Mouse (Mus musculus): ENCODE data around the gene Tns1. TPM values are rescaled to one million over a fixed set of nuclear protein-coding genes. Genes with fewer than 3 reads are reported as not detected.
A peak's percentile ranks its signal among the peaks of the same experiment; 100 is the strongest.
"Not testable (repeated sequence)": the region's sequence is repeated elsewhere in the genome, so short reads cannot be mapped to it uniquely, and the experiment has no call there.

Gene Tns1
- total RNA-seq (2021) = 100 to 1,000 TPM; 193 to 196 TPM
- long read RNA-seq, experiment 1, partial matches to known transcripts = 4 of 54 reads
- long read RNA-seq, experiment 1, other reads (novel, unspliced or antisense) = 50 of 54 reads
- long read RNA-seq, experiment 2, partial matches to known transcripts = 4 of 57 reads
- long read RNA-seq, experiment 2, other reads (novel, unspliced or antisense) = 53 of 57 reads

DNA sequence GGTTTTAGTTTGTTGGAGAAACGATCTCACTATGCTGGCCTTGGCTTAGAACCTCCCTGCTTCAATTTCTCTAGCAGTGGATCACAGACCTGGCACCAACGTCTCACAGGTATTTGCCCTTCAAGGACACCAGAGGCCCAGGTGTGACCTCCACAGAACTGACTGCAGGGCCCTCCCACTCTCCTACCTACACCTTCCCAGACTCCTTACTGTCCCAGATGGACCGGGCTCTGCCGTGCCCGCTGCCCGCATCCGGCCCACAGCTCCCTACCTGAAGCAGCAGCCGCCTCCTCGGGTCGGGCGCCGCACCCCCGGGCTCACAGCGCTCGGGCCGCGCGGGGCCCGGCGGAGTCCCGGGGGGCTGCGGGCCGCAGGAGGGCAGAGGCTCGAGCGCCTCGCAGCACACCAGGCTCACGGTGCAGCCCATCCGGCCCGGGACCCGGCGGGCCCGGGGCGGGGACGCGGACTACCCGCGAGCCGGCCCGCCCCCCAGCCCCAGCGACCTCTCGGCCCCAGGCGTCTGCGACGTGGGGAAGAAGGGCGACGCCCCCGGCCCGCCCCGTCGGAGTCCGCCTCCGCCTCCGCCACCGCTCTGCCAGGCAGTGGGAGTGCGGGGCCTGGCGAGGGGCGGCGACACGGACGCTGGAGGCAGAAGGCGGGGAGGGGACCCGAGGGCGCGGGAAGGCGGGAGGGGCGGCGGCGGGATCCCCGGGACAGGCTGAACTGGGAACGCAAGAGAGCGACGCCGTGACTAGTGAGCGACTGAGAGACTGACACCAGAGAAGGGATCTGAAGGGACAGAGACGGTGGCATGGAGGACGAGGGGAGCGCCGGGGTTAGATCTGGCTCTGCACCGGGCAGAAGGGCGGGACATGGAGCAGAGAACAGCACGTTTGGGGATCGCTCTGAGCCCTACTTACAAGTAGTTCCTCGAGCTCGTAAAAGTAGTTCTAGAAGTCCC, at the start of gene Tns1:
Gene Tns1, minus strand, starts transcription at position 429 of the 961 bp plus-strand sequence.
- DNase-seq = peak; percentile 44

- no peak for DNase-seq
Observed at GRCm38 (mm10) chr1:74172722-74173121, 48.5 kb upstream of the Tns1 start.

- no peak for DNase-seq
Observed at GRCm38 (mm10) chr1:74169721-74170120, 45.5 kb upstream of the Tns1 start.

DNA sequence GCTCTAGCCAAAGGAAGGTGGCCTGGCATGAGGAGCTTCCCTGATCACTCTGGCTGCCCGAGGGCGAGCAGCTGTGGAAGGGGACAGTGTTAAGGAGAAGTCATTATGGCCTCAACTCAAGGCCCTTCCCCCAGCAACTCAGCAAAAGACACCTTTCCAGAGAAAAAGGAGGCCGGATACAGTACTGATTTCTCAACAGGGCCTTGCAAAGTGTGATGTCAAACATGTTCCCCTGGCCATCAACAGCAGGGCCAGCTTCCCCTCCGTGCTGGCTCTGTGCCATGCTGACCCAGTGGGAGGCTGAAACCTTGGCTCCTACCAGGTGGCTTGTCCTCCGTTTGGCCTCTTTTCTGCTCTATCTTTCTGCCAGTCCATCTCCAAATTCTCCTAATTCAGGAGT, 42.9 kb upstream of the Tns1 start:
- DNase-seq = no peak

GRCm38 (mm10) chr1:74160036-74160435, 35.8 kb upstream of the Tns1 start:
- no peak for DNase-seq

DNA sequence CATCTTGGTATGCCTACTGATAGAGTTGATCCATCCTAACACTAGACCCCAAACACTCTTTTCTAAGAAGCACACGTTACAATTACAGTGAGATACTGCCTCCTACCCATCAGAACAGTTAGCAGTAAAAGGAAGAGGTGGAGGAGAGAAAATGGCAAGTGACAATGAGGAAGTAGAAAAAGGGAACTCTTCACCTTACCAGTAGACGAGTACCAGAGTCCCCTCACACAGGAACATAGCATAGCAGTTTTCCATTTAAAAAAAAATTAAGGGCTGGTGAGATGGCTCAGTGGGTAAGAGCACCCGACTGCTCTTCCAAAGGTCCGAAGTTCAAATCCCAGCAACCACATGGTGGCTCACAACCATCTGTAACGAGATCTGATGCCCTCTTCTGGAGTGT, 35.4 kb upstream of the Tns1 start:
- not testable (repeated sequence) for DNase-seq

DNA sequence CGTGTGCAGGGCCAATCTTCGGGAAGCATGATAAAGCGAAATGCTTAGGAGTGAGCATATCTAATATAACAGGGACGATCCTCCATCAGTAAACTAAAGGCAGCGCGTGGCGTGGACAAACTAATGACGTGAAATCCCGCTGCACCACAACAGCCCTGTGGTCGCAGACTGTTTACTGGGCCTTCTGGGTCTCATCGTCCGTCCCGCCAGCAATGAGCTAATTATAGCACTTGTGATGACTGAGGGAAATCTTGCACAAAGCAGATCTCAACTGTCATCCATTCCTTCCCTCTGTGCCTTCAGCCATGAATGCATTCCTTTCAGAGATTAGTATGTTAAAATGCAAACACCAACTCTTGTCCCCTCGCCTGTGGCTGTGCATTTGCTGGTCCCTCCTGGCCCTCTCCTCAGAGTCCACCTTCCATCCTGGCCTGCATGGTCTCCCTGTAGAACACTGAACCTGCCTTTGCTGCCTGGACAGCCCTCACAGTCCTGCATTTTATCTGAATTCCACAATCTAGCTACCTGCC, 32.2 kb upstream of the Tns1 start:
- no peak for DNase-seq

- DNase-seq = no peak
Observed at GRCm38 (mm10) chr1:74155435-74156012, 31.3 kb upstream of the Tns1 start.

DNA sequence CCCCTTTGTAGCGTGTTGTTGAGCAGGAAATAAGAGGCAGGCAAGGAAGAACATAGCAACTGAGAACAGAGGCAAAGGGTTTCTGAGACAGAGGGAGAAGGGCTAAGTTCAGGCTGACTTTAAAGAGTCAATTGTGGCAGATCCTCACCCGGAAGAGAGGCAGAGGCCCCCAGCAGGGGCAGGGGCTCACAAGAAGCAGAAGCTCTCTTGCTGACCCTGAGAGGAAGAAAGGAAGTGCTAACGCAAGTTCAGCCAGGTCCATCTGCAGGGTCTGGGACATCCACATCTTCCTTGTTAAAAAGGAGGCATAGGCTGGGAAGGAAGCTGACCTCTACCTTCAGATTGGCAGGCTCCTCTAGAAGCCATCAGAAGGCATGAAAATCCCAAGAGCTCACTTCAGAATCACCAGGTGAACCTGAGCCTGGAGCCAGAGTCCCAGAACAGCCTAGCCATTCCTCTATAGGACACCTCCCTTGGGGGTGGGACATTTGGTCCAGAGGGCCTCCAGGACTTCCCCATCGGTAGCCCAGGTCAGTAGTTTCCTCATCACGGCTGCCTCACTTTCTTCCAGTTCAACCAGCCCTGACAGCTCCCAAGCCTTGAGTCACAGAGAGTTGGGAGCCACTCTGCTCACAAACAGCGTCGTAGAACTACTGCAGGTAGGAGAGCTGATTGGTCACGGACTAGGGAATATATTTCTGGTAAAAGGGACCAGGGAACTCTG, 29.4 kb upstream of the Tns1 start, which contains the start of gene Cxcr2:
Gene Cxcr2, plus strand, starts transcription at position 529 of the 724 bp plus-strand sequence.
- no peak for DNase-seq

- no peak for DNase-seq
Observed at GRCm38 (mm10) chr1:74151091-74151490, 26.8 kb upstream of the Tns1 start.

DNA sequence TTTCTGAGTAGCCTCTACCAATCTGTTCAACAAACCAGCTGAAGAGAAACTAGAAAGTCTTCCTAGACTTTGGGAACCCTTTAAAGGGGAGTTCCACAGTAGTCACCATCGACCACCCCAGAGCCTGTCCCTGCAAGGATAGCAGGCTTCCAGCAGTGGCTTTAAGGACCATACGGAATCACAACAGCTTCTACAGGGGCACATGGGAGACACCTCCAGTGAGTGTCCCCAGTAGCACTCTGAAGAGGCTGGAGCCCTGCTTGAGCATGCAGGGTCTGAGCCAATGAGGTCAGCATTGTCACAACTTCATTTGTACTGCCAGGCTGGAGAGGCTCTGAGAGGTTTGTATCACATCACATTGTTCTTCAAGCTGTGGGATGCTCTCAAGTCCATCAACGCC, 25.9 kb upstream of the Tns1 start:
- DNase-seq = no peak

- no peak for DNase-seq
Observed at GRCm38 (mm10) chr1:74149106-74149885, 25.0 kb upstream of the Tns1 start.

DNA sequence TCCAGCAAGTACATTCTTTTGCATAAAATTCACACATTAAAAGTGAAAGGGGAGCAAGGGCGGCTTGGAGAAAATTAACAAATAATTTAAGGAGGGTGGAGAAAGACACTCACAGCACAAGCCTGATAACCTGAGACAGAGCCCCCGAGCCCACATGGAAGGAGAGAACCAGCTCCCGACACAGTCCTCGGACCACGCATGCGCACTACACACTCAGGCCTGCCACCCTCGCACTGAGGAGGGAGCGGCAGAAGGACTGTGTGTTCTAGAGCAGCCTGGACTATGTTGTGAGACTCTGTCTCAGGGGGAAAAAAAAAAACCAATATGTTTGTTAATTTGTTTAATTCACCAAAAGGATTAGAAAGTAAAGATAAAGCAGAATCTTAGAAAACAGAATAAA, 17.5 kb upstream of the Tns1 start:
- no peak for DNase-seq

GRCm38 (mm10) chr1:74139415-74139814, 15.2 kb upstream of the Tns1 start:
- no peak for DNase-seq

- no peak for DNase-seq
Observed at GRCm38 (mm10) chr1:74135326-74135950, 11.2 kb upstream of the Tns1 start.

GRCm38 (mm10) chr1:74133954-74134353, 9.7 kb upstream of the Tns1 start:
- DNase-seq = no peak

GRCm38 (mm10) chr1:74132011-74132410, 7.8 kb upstream of the Tns1 start:
- no peak for DNase-seq

DNA sequence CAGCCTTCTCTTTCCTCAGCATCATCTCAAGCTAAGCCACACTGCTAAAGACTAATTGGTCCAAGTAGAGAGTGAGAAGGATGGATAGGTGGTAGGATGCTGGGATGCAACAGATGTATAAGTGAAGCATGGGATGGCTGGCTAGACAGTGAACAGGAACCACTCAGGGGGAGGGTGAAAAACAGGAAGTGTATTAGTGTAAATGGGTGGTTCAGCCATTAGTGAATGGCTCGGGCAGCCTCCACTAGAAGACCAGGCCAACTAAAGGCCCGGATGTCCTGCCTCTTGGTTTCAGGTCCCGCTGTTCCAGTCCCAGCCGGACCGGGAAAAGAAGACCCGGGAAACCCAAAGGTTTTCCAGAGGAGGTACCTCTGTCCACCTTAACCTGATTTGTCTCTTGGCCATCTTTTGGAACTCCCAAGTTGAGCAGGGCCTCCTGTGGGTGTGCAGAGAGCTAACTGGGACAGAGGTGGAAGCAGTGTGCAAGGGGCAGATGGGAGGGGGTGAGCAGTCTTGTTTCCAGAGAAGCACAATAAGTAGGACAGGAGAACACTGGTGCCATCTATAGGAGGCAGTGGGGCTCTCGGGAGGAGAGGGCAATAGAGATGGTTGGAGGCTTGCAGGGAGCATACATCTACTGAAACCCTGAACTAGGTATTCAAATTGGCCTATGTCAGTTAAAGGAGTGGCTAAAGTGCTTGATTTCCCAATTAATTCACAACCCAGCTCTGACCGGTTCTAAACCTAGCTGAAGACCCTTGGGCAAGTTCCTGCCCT, 6.8 kb upstream of the Tns1 start:
- DNase-seq = no peak

DNA sequence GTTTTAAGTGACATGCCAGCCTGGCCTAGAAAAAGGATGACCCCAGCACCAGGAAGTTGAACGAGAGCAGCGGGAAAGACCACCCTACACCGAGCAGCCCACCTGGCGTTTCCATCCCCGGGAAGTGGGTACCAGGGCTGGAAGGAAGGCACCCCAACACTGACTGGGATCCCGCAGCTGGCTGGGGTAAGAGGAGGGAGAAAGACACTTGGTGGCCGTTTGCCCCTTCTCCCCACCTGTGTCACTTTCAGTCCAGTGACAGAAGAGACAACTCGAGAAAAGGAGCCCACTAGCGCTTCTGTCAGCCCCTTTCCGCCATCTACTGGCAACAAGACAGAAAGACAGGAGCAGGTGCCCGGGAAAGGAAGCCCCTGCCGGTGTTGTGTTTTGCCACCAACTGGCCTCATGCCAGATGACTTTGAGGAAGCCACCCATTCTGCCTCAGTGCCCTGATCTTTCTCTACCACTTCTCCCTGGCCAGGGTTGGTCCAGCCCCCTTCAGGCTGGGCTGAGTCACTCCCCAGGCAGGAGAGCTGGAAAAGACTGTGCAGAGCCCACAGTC, 823 bp upstream of the Tns1 start, which contains the start of gene Rufy4:
Gene Rufy4, plus strand, starts transcription at position 551 of the 562 bp plus-strand sequence.
- DNase-seq = peak; percentile 49

DNA sequence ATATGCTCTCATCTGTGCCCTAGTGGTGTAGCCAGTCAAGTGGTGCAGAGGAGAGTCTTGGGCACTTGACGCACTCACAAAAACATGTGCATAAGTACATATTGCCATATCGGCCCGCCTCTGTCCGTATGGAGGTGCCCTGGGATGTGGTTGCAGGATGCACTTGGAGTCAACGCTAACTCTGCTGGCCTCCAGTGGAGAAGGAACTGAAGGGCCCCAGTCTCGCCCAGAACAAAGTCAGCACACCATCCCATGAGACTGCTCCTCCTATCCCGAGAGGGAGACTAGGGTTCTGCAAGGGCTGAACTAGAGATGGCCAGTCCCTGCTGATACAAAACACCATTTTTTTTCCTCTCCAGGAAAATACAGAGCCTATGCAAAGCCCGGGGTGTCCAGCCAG, 1.0 kb downstream of the Tns1 start:
- no peak for DNase-seq

All from gastrocnemius, postnatal 10 days (tissue).